Mouse (Mus musculus) layer of hippocampus, postnatal 36 days (tissue): ENCODE measurements around the gene Myh9. TPM values are rescaled to one million over a fixed set of nuclear protein-coding genes. Genes with fewer than 3 reads are reported as not detected.

Source experiments
- DNase-seq, 2 experiments: peaks; one replicate each; pipeline ENCODE4 v3.0.0; 2022
- total RNA-seq, 2 experiments: library from RNA; stranded (reverse); gene quantifications; 2 replicates each; pipeline ENCODE4 v1.2.3; 2021

Myh9 gene
- total RNA-seq, 2 experiments from 2014 or later = 92.4 to 103 TPM

DNA sequence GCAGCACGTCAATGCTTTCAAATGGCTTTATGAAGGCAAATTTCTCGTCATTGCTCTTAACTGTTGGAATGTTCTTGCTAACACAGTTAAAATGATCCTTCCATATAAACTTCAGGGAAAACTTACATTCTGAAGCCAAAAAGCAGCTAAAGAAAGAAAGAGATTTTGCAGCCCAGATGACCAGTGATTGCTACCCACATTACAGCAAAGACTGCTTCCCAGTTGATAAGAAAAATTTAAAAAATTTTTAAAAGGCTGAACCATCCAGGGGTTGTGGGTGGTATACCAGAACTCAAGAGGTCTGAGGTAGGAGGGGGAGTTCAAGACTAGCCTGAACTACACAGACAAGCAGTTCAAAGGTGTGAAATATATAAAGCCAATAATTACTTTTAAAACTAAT, 1.1 kb upstream of the Myh9 start:
- no peak for DNase-seq

GRCm38 (mm10) chr15:77841361-77842046, 471 bp downstream of the Myh9 start:
- peak; percentile 53 to 58 for DNase-seq

DNA sequence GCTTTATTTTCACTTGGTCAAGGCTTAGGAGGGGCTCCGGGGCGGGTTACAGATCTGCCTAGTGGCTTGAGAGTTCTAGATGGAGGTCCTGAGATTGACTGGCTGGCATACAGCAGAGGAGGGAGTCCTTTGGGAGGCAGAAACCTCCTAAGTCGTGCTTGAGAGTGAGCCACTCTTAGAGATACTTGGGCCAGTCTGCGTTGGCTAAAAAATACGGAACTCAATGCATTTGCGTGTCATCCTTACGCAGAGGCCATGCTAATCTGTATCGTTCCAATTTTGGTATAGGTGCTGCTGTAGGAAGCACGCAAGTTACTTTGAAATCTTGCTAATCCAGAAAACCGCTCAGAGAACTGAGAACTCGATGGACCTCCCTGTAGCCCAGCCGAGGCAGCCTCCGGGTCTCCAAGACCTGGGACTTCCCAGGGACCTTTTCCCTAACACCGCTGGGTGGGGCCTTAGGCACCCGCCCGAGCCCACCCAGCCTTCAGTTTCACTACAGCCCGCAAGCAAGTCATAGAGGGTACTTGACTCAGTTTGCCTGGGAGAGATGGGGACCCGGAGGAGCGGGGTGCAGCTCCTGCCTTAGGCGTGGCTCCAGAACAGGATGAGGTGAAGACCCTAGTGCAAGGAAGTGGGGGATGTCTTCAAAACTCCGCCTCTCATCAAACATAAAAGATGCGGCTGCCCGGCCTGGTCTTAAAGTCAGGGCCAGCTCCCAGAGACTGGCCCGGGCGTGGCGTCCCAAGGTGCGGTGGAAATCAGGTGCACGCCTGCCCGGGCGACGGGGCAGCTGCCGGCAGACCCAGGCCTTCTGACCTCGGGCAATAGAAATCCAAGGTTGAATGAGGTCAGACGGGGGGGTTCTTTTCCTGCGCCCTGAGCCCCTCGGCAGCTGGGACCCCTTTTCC, 1.3 kb downstream of the Myh9 start:
- no peak for DNase-seq

- DNase-seq = no peak
These were observed 2.3 kb downstream of the Myh9 start for GRCm38 (mm10) chr15:77839529-77840286.

DNA sequence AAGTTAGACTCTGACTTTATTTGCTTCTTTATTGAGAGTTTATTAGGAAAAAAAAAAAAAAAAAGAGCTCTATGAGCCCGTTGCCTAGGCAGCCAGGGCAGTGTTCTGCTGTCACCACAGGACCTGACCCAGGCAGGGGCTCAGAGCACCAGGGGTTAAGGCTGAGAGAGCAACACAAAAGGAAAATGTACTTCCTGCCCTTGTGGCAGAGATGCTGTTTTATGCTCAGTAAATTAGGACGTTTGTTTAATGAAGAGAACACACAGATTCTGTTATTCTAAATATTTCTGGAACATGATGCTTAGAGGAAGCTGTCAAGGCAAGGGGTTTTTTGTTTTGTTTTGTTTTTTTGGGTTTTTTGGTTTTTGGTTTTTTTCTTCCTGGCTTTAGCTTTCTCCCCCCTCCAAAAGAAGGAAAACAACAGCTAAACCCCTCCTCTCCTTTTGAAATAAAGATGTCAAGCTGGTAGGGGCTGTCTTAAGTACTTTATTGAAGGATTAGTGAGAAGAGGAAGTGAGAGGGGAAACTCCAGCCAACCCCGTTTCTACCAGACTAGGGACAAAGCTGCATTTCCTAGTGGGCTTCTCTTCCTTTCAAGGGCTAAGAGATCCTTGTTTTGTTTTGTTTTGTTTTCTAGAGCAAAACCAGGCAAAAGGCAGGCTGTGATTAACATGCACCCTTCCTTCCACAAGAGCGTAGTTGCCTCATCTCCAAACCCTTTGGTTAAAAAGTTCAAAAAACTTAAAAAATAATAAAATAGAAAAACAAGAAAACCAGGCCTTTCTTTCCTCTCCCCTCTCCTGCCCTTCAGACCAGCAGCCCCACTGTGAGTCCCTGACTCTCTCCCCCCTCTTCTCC, 3.2 kb downstream of the Myh9 start:
- no peak for DNase-seq

GRCm38 (mm10) chr15:77837444-77838117, 4.4 kb downstream of the Myh9 start:
- DNase-seq = no peak

GRCm38 (mm10) chr15:77836692-77837443, 5.1 kb downstream of the Myh9 start:
- DNase-seq = no peak

DNA sequence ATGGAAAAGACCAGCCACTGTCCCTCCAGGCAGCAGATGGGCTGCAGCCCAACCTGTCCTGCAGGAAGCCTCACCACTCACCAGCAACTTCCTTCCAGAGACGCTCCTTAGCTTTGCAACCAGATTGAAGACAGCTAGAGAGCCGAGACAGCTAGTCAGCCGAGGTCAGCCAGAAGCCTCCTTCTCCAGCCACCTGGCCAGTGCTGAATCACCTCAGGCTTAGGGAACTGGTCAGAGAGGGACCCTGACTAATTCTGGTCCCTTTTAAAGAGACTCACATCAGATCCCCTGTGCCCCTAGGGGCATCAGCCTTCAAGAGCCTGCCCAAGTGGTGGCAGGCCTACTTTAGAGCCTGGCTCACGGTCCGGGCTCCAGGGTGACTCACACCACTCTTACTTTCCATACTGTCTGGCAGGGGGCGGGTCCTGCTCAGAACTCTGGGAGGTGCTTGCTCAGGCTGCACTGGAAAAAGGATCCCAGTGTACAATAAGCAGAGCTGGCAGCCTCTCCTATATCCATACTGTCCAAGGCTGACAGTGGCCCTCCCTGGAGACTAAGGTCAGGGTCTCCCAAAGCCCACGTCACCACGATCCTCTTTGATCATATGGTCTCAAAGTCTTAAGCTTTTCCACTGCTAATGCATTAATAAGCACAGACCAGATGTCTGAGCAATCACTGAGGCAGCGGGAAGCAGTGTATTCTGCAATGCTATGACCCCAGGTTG, 5.9 kb downstream of the Myh9 start:
- DNase-seq = no peak

DNA sequence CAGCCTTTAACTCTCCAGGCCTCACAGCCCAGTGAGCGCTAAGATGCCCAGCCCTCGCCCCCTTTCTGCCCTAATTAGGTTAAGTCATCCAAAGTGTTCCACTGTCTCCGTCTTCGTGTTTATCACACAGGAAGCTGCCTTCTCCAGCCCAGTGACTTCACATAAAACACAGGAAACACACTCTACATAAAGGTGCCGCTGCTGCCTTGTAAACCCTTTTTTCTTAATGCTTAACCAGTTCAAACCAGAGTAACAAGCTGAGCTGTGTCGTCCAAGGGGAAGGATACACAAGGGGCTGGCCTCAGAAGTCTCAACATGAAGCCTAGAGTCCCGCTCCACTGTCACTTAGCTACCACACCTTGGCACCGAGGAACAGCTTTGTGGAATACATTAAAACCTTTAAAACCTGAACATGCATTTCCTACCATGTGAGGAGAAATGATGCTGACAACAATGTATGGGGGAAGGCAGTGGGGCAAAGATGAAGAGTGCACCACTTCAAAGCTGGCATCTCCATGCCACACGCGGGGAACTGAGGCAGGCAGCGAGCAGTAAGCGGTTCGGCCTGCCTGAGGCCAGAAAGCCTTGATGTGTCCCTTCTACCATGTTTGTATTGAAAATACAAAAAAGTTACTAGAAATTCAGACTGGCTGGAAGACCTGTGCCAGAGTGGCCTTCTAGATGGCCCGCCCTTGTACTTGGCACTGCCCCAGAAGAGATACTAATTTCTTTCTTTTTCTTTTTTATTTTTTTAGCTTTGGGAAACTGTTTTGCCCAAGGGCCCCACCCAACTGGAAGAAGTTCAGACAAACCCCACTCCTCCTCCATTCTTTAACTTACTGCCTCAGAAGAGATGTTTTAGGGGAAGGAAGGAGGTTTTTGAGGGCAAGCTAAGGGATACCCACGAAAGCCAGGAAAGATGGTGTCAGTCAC, 7.4 kb downstream of the Myh9 start:
- no peak for DNase-seq

DNA sequence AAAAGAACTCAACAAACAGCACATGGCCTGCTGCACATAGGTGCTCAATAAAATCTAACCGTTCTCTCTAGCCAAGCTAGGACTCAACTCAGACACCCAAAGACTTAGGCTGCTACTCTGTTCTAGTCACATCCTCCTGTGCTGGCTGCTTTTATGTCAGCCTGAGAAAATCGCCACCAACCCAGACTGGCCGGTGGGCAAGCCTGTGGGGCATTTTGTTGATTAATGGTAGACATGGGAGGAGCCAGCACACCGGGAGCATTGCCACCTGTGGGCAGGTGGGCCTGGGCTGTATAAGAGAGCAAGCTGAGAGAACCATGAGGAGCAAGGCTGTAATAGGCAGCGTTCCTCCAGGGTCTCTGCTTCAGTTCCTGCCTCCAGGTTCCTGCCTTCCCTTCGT, 8.2 kb downstream of the Myh9 start:
- no peak for DNase-seq

DNA sequence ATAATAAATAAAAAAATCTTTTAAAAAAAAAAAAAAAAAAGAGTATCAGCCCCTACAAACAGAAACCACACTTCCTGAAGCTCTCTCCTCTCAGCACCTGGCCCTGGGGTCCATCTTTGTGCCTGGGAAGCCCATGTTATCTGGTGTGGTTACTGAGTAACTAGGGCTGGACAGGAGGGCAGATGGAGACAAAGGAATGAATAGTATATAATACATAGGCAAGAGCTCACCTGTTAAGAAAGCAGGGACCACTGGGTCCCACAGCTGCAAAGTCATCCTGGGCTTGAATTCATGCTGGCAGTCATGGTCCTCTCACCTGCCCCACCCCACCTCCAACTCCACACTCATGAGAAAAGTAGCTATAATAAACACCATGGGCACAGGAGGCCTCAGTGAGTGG, 8.9 kb downstream of the Myh9 start:
- no peak for DNase-seq

GRCm38 (mm10) chr15:77832458-77832904, 9.5 kb downstream of the Myh9 start:
- no peak for DNase-seq

DNA sequence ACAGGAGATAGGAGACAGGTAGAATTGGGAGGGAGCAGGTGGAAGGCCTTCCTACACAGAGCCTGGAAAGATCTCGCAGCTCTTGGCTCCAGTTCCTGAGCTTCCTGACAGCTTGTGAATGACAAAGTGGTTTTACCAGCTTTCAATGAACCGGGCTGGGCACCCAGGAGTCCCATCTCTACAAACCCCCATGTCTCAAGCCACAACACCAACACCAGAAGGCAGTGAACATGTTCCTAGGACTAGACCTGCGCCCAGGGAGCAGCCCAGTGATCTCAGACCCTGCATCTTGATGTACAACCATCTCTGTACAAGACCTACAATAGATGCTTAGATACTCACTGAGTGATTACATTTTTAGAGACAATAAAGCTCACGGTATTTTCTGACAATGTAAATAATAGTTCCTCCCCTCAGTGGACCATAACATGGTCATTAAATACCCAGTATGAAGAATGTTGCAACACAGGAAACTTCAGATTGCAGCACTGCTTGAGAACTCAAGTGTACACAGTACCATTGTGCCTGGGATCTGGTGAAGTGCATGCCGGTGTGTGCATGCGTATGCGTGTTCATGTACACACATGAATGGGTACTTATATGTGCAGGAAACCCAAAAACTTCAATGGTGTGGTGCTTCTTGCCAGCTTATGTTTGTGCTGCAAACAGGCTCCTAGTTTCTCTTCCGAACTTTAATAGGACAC, 10.1 kb downstream of the Myh9 start:
- DNase-seq = no peak

- DNase-seq = no peak
These were observed 10.8 kb downstream of the Myh9 start for GRCm38 (mm10) chr15:77831138-77831579.

DNA sequence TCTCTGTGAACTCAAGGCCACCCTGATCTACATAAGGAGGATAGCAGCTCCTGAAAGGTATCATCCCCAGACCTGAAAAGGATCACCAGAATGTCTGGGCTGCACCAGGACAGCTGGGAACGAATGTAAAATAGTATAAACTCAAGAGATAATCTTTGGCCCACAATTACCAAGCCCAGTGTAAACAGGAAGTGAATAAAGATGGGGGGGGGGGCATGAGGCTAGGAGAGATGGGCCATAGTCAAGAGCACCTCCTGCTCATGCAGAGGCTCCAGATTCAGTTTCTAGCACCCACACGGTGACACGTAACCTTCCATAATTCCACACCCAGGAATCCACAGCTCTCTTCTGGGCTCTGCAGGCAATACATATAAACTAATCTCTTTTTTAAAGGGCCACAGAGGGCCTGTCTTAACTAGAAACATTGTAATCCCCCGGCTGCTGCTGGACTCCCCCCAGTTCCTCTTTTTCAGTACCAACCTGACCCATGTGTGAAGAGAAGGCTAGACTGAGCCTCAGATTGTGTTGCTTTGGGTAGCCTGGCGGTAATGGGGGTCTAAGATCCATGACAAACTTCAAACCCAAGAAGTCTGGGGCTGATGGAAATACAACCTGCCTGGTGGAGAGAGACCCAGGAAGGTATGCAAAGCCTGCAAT, 11.4 kb downstream of the Myh9 start:
- no peak for DNase-seq

GRCm38 (mm10) chr15:77829542-77829941, 12.4 kb downstream of the Myh9 start:
- DNase-seq = no peak

DNA sequence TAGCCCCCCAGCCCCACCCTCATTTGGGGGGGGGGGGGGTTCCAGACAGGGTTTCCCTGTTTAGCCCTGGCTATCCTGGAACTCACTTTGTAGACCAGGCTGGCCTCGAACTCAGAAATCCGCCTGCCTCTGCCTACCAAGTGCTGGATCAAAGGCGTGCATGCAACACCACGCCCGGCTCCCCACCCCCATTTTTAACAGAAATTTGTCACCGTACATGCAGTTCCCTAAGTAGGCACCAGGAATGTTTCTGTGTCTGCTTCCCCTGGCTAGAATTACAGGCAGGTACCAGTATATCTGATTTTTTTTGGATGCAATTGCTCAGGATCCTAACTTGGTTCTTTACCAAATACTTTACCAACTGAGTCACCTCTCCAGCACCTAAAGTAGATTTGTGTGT, 13.1 kb downstream of the Myh9 start:
- no peak for DNase-seq
